Mouse (Mus musculus) cortical plate, adult 2 months (tissue): Measurements from ENCODE around the gene Tmprss2.

Experiments
- CTCF ChIP-seq: fragments of 200-500 bp; IDR thresholded peaks from 2 replicates; pipeline ENCODE4 v1.5.1; 2011; ENCODE audit warnings: mild to moderate bottlenecking, control low read depth, low read length; ENCODE audit not compliant: insufficient read depth; ENCODE audit errors: extremely low read depth
- POLR2A ChIP-seq: fragments of 200-500 bp; IDR thresholded peaks from 2 replicates; pipeline ENCODE4 v1.6.1; 2011; ENCODE audit warnings: mild to moderate bottlenecking, low read length, control low read depth; ENCODE audit not compliant: insufficient read depth; ENCODE audit errors: extremely low read depth

DNA sequence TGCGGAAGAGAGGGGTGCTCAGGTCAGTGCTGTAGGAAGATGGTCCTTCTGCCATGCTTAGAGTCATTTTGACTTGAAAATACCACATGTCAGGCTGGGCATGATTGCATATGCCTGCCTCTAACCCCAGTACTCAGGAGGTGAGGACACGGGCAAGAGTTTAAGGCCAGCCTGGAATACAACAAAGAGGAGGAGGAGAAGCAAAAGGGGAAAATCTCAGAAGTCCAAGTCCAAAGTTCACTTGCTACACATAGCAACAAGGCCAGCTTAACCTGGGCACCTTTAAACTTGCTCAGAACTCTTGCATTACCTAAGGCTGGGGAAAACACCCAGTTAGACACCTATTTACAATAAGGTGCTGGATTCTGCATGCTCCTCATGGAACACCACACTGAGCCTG lies 19.5 kb downstream of the Tmprss2 start:
- TF ChIP-seq POLR2A (no peak), CTCF (no peak)
